Mouse (Mus musculus) stomach, postnatal 0 days (tissue): Measurements from ENCODE around the gene Tll2. TPM values are rescaled to one million over a fixed set of nuclear protein-coding genes. Genes with fewer than 3 reads are reported as not detected.

Source experiments
- ATAC-seq: fragments of 200-750 bp; cut with Nextera tagmentation; 2 replicates; pipeline ENCODE4 v1.8.0; 2017; ENCODE audit not compliant: low FRiP score, low TSS enrichment
- DNase-seq: peaks from one replicate; pipeline ENCODE4 v3.0.0-alpha.2; 2016; ENCODE audit warnings: low spot score
- H3K27ac ChIP-seq: fragments of 300-500 bp; sonication (generic); replicated peaks from 2 replicates; pipeline ENCODE4 v1.5.1; 2014; ENCODE audit warnings: mild to moderate bottlenecking, control low read depth
- H3K27me3 ChIP-seq: fragments of 300-500 bp; sonication (generic); 2 replicates; pipeline ENCODE4 v1.6.1; 2014; ENCODE audit warnings: low read length; ENCODE audit not compliant: control insufficient read depth, insufficient read depth
- H3K36me3 ChIP-seq: fragments of 300-500 bp; sonication (generic); 2 replicates; pipeline ENCODE4 v1.6.1; 2014; ENCODE audit warnings: low read length, mixed read lengths; ENCODE audit not compliant: control insufficient read depth, insufficient read depth
- H3K4me1 ChIP-seq: fragments of 300-500 bp; sonication (generic); replicated peaks from 2 replicates; pipeline ENCODE4 v1.6.1; 2014; ENCODE audit warnings: antibody characterized with exemption; ENCODE audit not compliant: control insufficient read depth, insufficient read depth
- H3K4me2 ChIP-seq: fragments of 300-500 bp; sonication (generic); replicated peaks from 2 replicates; pipeline ENCODE4 v1.6.1; 2014; ENCODE audit warnings: low read depth, mild to moderate bottlenecking, control low read depth, moderate library complexity
- H3K4me3 ChIP-seq: fragments of 300-500 bp; sonication (generic); 2 replicates; pipeline ENCODE4 v1.5.1; 2014; ENCODE audit warnings: low read depth, low read length, control low read depth
- H3K9ac ChIP-seq: fragments of 300-500 bp; sonication (generic); 2 replicates; pipeline ENCODE4 v1.6.1; 2014; ENCODE audit warnings: mild to moderate bottlenecking, low read length, control low read depth, mixed read lengths
- H3K9me3 ChIP-seq: fragments of 300-500 bp; sonication (generic); 2 replicates; pipeline ENCODE4 v1.6.1; 2016; ENCODE audit warnings: low read length; ENCODE audit not compliant: control insufficient read depth
- CTCF ChIP-seq: IDR thresholded peaks from 2 replicates; pipeline ENCODE4 v1.5.1; 2016; ENCODE audit warnings: antibody characterized with exemption, low read depth, mild to moderate bottlenecking, moderate library complexity
- EP300 ChIP-seq: optimal IDR thresholded peaks from 2 replicates; pipeline ENCODE3; 2016; ENCODE audit warnings: antibody characterized with exemption
- WGBS: fragments of 180-500 bp; shearing (Covaris S2); extraction: QIAGEN DNeasy Blood & Tissue Kit; methylation state at CpG from one replicate; pipeline ENCODE4 v1.1.7; 2014; 5-methylcytosine and 5-hydroxymethylcytosine counted together
- polyA plus RNA-seq: library from polyadenylated mRNA; unstranded; fragments of >200 nt; fragmentation: Nextera tagmentation; extraction: Ambion mirVana; gene quantifications from 2 replicates; pipeline ENCODE4 v1.2.1, GENCODE M21; 2015

Tll2 gene
- polyA plus RNA-seq = 0.06 and 0.27 TPM in 2 replicates

DNA sequence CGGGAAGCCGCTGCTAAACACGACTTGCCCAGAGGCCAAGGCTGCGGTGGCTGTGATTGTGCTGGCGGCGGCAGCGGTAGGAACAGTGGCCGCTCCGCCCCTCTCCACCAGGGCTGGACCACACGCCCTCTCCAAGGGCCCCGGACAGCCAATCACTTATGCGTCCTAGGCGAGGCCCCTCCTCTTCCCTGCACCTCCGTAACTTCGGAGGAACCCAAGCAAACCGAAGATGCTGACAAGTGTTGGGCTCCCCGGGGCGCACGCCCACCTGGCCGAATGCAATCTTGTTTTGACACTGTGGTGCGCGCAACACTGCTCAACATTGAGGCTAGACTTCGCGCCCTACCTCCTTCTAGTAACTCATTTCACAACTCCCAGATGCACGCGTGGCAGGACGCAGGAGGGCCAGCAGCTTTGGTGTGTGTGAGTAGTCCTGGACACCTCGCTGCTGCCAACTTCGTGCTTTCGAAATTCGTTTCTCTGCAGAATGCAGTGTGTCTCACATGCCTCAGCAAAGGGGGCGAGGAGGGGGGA is at the start of gene Tll2:
Tll2 (minus strand) TSS at position 25 of the 534 bp plus-strand sequence.
- H3K27ac ChIP-seq = no peak within 1 kb of the TSS
- ATAC-seq (peak; percentile 92), DNase-seq (peak; percentile 82)
- peak within 1 kb of the TSS; percentile 77 for H3K4me2 ChIP-seq
- peaks cover 3% of the 10 kb centered on the region; the same call in 1 of the 2 replicates for H3K27me3 ChIP-seq
- TF ChIP-seq CTCF = no peak
- TF ChIP-seq EP300 = no peak
- under 1% methylated on average over 32 of the region's 32 CpGs for WGBS
- no peaks in the 10 kb centered on the region for H3K9me3 ChIP-seq
- H3K4me1 ChIP-seq = no peaks in the 10 kb centered on the region
- no peaks in the 10 kb centered on the region for H3K36me3 ChIP-seq
- peak within 1 kb of the TSS; percentile 42 for H3K4me3 ChIP-seq
- H3K9ac ChIP-seq = peak within 1 kb of the TSS; percentile 47; the same call in 1 of the 2 replicates

- Histone ChIP-seq H3K36me3 (peaks cover 3% of the 10 kb centered on the region; the same call in 1 of the 2 replicates), H3K9ac (no peak overlapping the region), H3K27ac (no peak overlapping the region), H3K4me1 (no peaks in the 10 kb centered on the region), H3K4me3 (no peak overlapping the region), H3K4me2 (no peak overlapping the region), H3K27me3 (no peaks in the 10 kb centered on the region), H3K9me3 (no peaks in the 10 kb centered on the region)
- DNase-seq (no peak), ATAC-seq (no peak)
- TF ChIP-seq CTCF = no peak
- 53% methylated on average over 5 of the region's 5 CpGs for WGBS
These were observed 47.9 kb upstream of the Tll2 start for GRCm38 (mm10) chr19:41254584-41254983.

DNA sequence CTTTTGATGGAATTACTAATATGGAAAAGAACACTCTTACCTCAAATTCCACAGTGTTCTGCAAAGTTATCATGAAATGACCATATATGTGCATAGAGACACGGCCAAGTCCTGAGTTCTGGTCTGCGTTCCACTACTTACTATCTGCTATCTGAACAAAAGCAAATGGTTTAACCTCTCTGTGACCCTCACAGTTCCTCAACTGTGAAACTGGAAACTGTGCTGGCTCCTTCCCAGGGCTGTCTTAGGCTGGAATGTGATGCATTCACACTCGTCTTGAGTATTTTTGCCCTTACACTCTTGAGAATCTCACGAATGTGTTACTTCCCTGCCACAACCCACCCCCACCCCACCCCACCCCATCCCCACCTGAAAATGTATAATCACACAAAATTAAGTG is 42.3 kb upstream of the Tll2 start:
- WGBS = 36% methylated on average over 4 of the region's 4 CpGs
- TF ChIP-seq EP300 (no peak), CTCF (no peak)
- ATAC-seq = 0 out of 2 replicates have a peak, but pooled peaks have one; percentile 38
- no peaks in the 10 kb centered on the region for H3K9me3 ChIP-seq
- DNase-seq = no peak
- H3K4me2 ChIP-seq = no peak overlapping the region
- no peak overlapping the region for H3K4me3 ChIP-seq
- H3K36me3 ChIP-seq = peaks cover 9% of the 10 kb centered on the region
- H3K9ac ChIP-seq = no peak overlapping the region
- H3K27me3 ChIP-seq = no peaks in the 10 kb centered on the region
- no peaks in the 10 kb centered on the region for H3K4me1 ChIP-seq
- no peak overlapping the region for H3K27ac ChIP-seq

- no peak overlapping the region for H3K4me2 ChIP-seq
- H3K4me1 ChIP-seq = no peaks in the 10 kb centered on the region
- ATAC-seq (no peak), DNase-seq (no peak)
- WGBS = 93% methylated on average over 3 of the region's 3 CpGs
- H3K4me3 ChIP-seq = no peak overlapping the region
- no peak overlapping the region for H3K9ac ChIP-seq
- TF ChIP-seq EP300 (no peak), CTCF (no peak)
- H3K27ac ChIP-seq = no peak overlapping the region
- H3K36me3 ChIP-seq = peaks cover 9% of the 10 kb centered on the region
- H3K27me3 ChIP-seq = no peaks in the 10 kb centered on the region
- H3K9me3 ChIP-seq = no peaks in the 10 kb centered on the region
These were observed 41.6 kb upstream of the Tll2 start for GRCm38 (mm10) chr19:41248271-41248670.

- Histone ChIP-seq H3K9me3 (no peaks in the 10 kb centered on the region), H3K27ac (no peak overlapping the region), H3K4me3 (no peak overlapping the region), H3K36me3 (peaks cover 10% of the 10 kb centered on the region), H3K4me2 (no peak overlapping the region), H3K9ac (no peak overlapping the region), H3K27me3 (no peaks in the 10 kb centered on the region), H3K4me1 (no peaks in the 10 kb centered on the region)
- ATAC-seq (no peak), DNase-seq (no peak)
- WGBS = 77% methylated on average over 4 of the region's 4 CpGs
- TF ChIP-seq EP300 = no peak
- no peak for TF ChIP-seq CTCF
These were observed 39.6 kb upstream of the Tll2 start for GRCm38 (mm10) chr19:41246271-41246670.

GRCm38 (mm10) chr19:41244581-41244980 is 37.9 kb upstream of the Tll2 start:
- WGBS = 62% methylated on average over 6 of the region's 6 CpGs
- ATAC-seq (no peak), DNase-seq (peak; percentile 53)
- Histone ChIP-seq H3K36me3 (peaks cover 10% of the 10 kb centered on the region), H3K4me3 (no peak overlapping the region), H3K27me3 (no peaks in the 10 kb centered on the region), H3K27ac (no peak overlapping the region), H3K9ac (no peak overlapping the region), H3K4me1 (no peaks in the 10 kb centered on the region), H3K4me2 (no peak overlapping the region), H3K9me3 (no peaks in the 10 kb centered on the region)
- TF ChIP-seq CTCF (peak; percentile 82), EP300 (no peak)
